Mouse (Mus musculus) stomach, postnatal 0 days (tissue): ENCODE results near the gene Eef2. TPM values are rescaled to one million over a fixed set of nuclear protein-coding genes. Genes with fewer than 3 reads are reported as not detected.
"Not testable (repeated sequence)": the region's sequence is repeated elsewhere in the genome, so short reads cannot be mapped to it uniquely, and the experiment has no call there.

Experiments used
- ATAC-seq: fragments of 200-750 bp; cut with Nextera tagmentation; 2 replicates; pipeline ENCODE4 v1.8.0; 2017; ENCODE audit not compliant: low FRiP score, low TSS enrichment
- DNase-seq: peaks from one replicate; pipeline ENCODE4 v3.0.0-alpha.2; 2016; ENCODE audit warnings: low spot score
- H3K27ac ChIP-seq: fragments of 300-500 bp; sonication (generic); replicated peaks from 2 replicates; pipeline ENCODE4 v1.5.1; 2014; ENCODE audit warnings: mild to moderate bottlenecking, control low read depth
- H3K27me3 ChIP-seq: fragments of 300-500 bp; sonication (generic); 2 replicates; pipeline ENCODE4 v1.6.1; 2014; ENCODE audit warnings: low read length; ENCODE audit not compliant: control insufficient read depth, insufficient read depth
- H3K36me3 ChIP-seq: fragments of 300-500 bp; sonication (generic); 2 replicates; pipeline ENCODE4 v1.6.1; 2014; ENCODE audit warnings: low read length, mixed read lengths; ENCODE audit not compliant: control insufficient read depth, insufficient read depth
- H3K4me1 ChIP-seq: fragments of 300-500 bp; sonication (generic); replicated peaks from 2 replicates; pipeline ENCODE4 v1.6.1; 2014; ENCODE audit warnings: antibody characterized with exemption; ENCODE audit not compliant: control insufficient read depth, insufficient read depth
- H3K4me2 ChIP-seq: fragments of 300-500 bp; sonication (generic); replicated peaks from 2 replicates; pipeline ENCODE4 v1.6.1; 2014; ENCODE audit warnings: low read depth, mild to moderate bottlenecking, control low read depth, moderate library complexity
- H3K4me3 ChIP-seq: fragments of 300-500 bp; sonication (generic); 2 replicates; pipeline ENCODE4 v1.5.1; 2014; ENCODE audit warnings: low read depth, low read length, control low read depth
- H3K9ac ChIP-seq: fragments of 300-500 bp; sonication (generic); 2 replicates; pipeline ENCODE4 v1.6.1; 2014; ENCODE audit warnings: mild to moderate bottlenecking, low read length, control low read depth, mixed read lengths
- H3K9me3 ChIP-seq: fragments of 300-500 bp; sonication (generic); 2 replicates; pipeline ENCODE4 v1.6.1; 2016; ENCODE audit warnings: low read length; ENCODE audit not compliant: control insufficient read depth
- CTCF ChIP-seq: IDR thresholded peaks from 2 replicates; pipeline ENCODE4 v1.5.1; 2016; ENCODE audit warnings: antibody characterized with exemption, low read depth, mild to moderate bottlenecking, moderate library complexity
- EP300 ChIP-seq: optimal IDR thresholded peaks from 2 replicates; pipeline ENCODE3; 2016; ENCODE audit warnings: antibody characterized with exemption
- WGBS: fragments of 180-500 bp; shearing (Covaris S2); extraction: QIAGEN DNeasy Blood & Tissue Kit; methylation state at CpG from one replicate; pipeline ENCODE4 v1.1.7; 2014; 5-methylcytosine and 5-hydroxymethylcytosine counted together
- polyA plus RNA-seq: library from polyadenylated mRNA; unstranded; fragments of >200 nt; fragmentation: Nextera tagmentation; extraction: Ambion mirVana; gene quantifications from 2 replicates; pipeline ENCODE4 v1.2.1, GENCODE M21; 2015

Gene Eef2
- polyA plus RNA-seq, 1 experiment from 2014 or later: 337 TPM

DNA sequence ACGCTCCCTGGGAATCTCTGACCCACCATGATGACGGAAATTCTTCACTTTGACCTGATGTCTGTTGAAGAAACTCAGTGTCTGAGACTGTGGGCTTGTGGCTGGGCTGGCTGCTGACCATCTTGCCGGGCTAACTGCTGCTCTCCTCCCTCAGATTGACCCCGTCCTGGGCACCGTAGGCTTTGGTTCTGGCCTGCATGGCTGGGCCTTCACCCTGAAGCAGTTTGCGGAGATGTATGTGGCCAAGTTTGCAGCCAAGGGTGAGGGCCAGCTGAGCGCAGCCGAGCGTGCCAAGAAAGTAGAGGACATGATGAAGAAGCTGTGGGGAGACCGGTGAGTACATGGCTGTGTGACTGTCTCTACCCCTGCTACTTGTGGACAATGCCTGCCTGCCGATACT, 2.5 kb downstream of the Eef2 start:
- H3K4me3 ChIP-seq: no peak overlapping the region
- H3K27ac ChIP-seq: no peak overlapping the region
- ATAC-seq (no peak), DNase-seq (no peak)
- no peaks in the 10 kb centered on the region for H3K27me3 ChIP-seq
- peaks cover 41% of the 10 kb centered on the region for H3K36me3 ChIP-seq
- H3K4me2 ChIP-seq: no peak overlapping the region
- H3K9ac ChIP-seq: no peak overlapping the region; the same call in 1 of the 2 replicates
- H3K9me3 ChIP-seq: no peaks in the 10 kb centered on the region
- 86% methylated on average over 11 of the region's 11 CpGs for WGBS
- H3K4me1 ChIP-seq: peaks cover 8% of the 10 kb centered on the region; the same call in 1 of the 2 replicates
- TF ChIP-seq CTCF (no peak), EP300 (no peak)

DNA sequence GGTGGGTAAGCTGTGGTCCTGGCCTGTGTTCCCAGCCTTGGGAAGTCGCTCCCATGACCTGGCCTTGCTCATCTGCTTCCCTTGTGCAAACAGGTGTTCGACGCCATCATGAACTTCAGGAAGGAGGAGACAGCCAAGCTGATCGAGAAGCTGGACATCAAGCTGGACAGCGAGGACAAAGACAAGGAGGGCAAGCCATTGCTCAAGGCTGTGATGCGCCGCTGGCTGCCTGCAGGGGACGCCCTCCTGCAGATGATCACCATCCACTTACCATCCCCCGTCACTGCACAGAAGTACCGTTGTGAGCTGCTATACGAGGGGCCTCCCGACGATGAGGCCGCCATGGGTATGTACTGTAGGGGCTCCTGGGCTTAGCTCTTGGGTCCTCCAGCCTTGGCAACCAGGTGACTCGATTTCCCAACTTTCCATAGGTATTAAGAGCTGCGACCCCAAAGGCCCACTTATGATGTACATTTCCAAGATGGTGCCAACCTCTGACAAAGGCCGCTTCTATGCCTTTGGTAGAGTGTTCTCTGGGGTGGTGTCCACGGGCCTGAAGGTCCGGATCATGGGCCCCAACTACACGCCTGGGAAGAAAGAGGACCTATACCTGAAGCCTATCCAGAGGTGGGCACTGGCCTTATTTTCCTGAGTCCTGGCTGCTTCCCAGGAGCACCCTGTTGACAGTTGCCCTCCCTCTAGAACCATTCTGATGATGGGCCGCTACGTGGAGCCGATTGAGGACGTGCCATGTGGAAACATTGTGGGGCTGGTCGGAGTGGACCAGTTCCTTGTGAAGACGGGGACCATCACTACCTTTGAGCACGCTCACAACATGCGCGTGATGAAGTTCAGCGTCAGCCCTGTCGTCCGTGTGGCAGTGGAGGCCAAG, 3.3 kb downstream of the Eef2 start:
- no peak overlapping the region for H3K9ac ChIP-seq
- peak; percentile 42 for TF ChIP-seq CTCF
- TF ChIP-seq EP300: no peak
- H3K4me3 ChIP-seq: no peak overlapping the region
- 89% methylated on average over 32 of the region's 32 CpGs for WGBS
- H3K9me3 ChIP-seq: no peaks in the 10 kb centered on the region
- H3K4me1 ChIP-seq: peaks cover 9% of the 10 kb centered on the region; the same call in 1 of the 2 replicates
- DNase-seq: no peak
- H3K4me2 ChIP-seq: no peak overlapping the region
- peaks cover 41% of the 10 kb centered on the region for H3K36me3 ChIP-seq
- ATAC-seq: no peak
- no peak overlapping the region; the same call in 1 of the 2 replicates for H3K27ac ChIP-seq
- no peaks in the 10 kb centered on the region for H3K27me3 ChIP-seq

DNA sequence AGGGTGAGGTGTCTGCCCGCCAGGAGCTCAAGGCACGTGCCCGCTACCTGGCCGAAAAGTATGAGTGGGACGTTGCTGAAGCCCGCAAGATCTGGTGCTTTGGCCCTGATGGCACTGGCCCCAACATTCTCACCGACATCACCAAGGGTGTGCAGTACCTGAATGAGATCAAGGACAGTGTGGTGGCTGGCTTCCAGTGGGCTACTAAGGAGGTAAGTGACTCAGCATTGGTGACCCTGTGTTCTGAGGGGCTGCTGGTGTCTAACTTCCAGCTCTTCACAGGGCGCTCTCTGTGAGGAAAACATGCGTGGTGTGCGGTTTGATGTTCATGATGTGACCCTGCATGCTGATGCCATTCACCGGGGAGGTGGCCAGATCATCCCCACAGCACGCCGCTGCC, 4.5 kb downstream of the Eef2 start:
- ATAC-seq (no peak), DNase-seq (no peak)
- TF ChIP-seq EP300 (no peak), CTCF (no peak)
- H3K4me2 ChIP-seq: no peak overlapping the region
- H3K27ac ChIP-seq: no peak overlapping the region
- H3K36me3 ChIP-seq: peaks cover 41% of the 10 kb centered on the region
- no peaks in the 10 kb centered on the region for H3K27me3 ChIP-seq
- no peaks in the 10 kb centered on the region for H3K9me3 ChIP-seq
- peaks cover 8% of the 10 kb centered on the region; the same call in 1 of the 2 replicates for H3K4me1 ChIP-seq
- H3K4me3 ChIP-seq: no peak overlapping the region
- H3K9ac ChIP-seq: no peak overlapping the region
- WGBS: 90% methylated on average over 13 of the region's 13 CpGs

DNA sequence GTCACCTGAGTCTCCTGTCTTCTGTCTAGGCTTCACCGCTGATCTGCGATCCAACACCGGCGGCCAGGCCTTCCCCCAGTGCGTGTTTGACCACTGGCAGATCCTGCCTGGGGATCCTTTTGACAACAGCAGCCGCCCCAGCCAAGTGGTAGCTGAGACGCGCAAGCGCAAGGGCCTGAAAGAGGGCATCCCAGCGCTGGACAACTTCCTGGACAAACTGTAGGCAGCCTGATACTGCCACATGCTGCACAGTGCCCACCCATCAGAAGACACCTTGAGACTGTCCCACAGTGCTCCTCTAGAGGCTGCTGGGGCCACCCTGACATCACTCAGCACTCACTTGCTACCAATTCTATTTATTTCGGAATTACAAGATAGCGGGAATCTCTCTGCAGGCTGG, 5.4 kb downstream of the Eef2 start:
- WGBS: 79% methylated on average over 12 of the region's 12 CpGs
- not testable (repeated sequence) for H3K9ac ChIP-seq, H3K9me3 ChIP-seq, H3K27me3 ChIP-seq, H3K4me1 ChIP-seq, H3K4me2 ChIP-seq, ATAC-seq, DNase-seq, H3K4me3 ChIP-seq
- peak overlapping the region; percentile 71; the same call in 1 of the 2 replicates for H3K27ac ChIP-seq
- H3K36me3 ChIP-seq: peaks cover 44% of the 10 kb centered on the region

DNA sequence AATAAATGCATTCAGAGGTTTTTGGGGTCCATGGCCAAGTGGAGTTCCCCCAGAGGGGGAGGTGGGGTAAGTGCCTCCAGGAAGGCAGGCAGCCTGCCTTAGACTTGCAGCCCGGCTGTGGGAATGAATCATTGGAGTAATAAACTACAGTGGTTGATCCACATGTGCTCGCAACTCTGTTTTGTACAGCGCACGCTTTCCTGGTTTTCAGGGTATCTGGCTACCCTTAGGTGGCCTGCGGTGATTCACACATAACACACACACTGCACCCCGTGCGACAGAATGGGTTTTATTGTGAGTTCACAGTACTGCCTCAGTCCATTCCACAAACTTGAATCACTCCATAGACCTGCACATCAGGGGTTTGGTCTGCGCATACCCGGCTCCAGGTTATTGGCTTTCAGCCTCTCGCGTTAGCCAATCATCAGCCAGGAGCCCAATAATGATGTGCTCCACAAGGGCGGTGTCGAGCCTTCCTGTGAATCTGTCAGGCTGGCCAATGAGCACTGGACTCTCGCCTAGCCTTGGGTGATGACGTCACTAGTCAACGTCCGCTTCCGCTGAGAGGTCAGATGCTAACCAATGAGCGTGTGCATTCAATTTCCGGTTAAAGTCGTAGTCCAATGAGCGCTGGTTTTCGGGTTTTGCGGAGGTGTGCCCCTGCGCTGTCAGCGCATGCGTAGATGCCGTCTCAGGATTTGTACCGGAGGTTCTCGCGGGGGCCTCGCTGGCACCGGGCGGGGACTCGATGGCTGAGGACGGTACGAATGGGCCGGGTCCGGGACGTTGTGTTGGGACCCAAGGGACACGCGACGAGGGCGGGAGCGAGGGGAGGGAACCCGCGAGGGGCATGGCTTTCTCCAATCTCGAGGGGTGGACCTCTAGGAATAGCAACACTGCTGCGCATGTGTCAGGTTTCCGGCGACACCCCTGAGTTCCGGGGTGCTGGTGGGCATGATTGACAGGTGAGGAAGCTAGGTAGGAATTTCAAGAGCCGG, 6.2 kb downstream of the Eef2 start, which contains the start of gene Dapk3:
TSS of gene Dapk3 (plus strand) at position 670 of the 998 bp plus-strand sequence.
- peaks cover 44% of the 10 kb centered on the region for H3K36me3 ChIP-seq
- peak within 1 kb of the TSS; percentile 58 for H3K4me3 ChIP-seq
- H3K9me3 ChIP-seq: no peaks in the 10 kb centered on the region
- ATAC-seq (peak; percentile 92), DNase-seq (peak; percentile 97)
- no peaks in the 10 kb centered on the region for H3K27me3 ChIP-seq
- H3K27ac ChIP-seq: peak within 1 kb of the TSS; percentile 94
- H3K4me1 ChIP-seq: peaks cover 8% of the 10 kb centered on the region; the same call in 1 of the 2 replicates
- 4% methylated on average over 53 of the region's 53 CpGs for WGBS
- H3K9ac ChIP-seq: peak within 1 kb of the TSS; percentile 70
- H3K4me2 ChIP-seq: peak within 1 kb of the TSS; percentile 64
- peak; percentile 46 for TF ChIP-seq EP300
- TF ChIP-seq CTCF: no peak
